ENCODE assay signal across 27 mouse cellular contexts in genomic region chr8:91511943-91512342, GRCm38 (mm10).
"Had no signal": no experiment of that assay in that cellular context is flagged by ENCODE, and none has a peak within 500 bp of the region (broad histone marks: within the 10 kb centered on the region; RNA-seq: fewer than 3 reads in every experiment).

No protein-coding gene starts in this region.

- H3K27me3 ChIP-seq: embryonic facial prominence, embryonic 12.5 days; embryonic facial prominence, embryonic 13.5 days; embryonic facial prominence, embryonic 15.5 days; forebrain, embryonic 15.5 days had no signal

- H3K9ac ChIP-seq: embryonic facial prominence, embryonic 12.5 days; embryonic facial prominence, embryonic 13.5 days; embryonic facial prominence, embryonic 15.5 days; forebrain, embryonic 12.5 days; forebrain, embryonic 13.5 days; forebrain, embryonic 15.5 days; forebrain, postnatal 0 days had no signal

- H3K36me3 ChIP-seq: embryonic facial prominence, embryonic 10.5 days; embryonic facial prominence, embryonic 12.5 days; embryonic facial prominence, embryonic 13.5 days; embryonic facial prominence, embryonic 15.5 days; forebrain, embryonic 10.5 days; forebrain, embryonic 12.5 days; forebrain, embryonic 15.5 days; heart, embryonic 10.5 days had no signal

- DNase-seq: cerebellum, adult 9-10 months; cerebellum, adult 9-11 months; cerebellum, postnatal 10 days; cerebellum, postnatal 14 days; cerebellum, postnatal 25 days; cerebellum, postnatal 36 days; embryo, embryonic 11 days; forebrain, postnatal 0 days; gastrocnemius, adult 2 months; gastrocnemius, postnatal 10 days; gastrocnemius, postnatal 25 days; gastrocnemius, postnatal 36 days; heart, adult 11 months; heart, adult 18-20 months; heart, adult 2 months had no signal

- H3K4me3 ChIP-seq: embryonic facial prominence, embryonic 10.5 days; embryonic facial prominence, embryonic 12.5 days; embryonic facial prominence, embryonic 13.5 days; embryonic facial prominence, embryonic 15.5 days; erythroblast, embryonic 14.5 days; forebrain, embryonic 10.5 days; forebrain, embryonic 12.5 days; forebrain, embryonic 13.5 days; forebrain, embryonic 15.5 days; gastrocnemius, adult 2 months; heart, adult 2 months; heart, embryonic 10.5 days had no signal

- H3K9me3 ChIP-seq: embryonic facial prominence, embryonic 10.5 days; embryonic facial prominence, embryonic 12.5 days; embryonic facial prominence, embryonic 13.5 days; embryonic facial prominence, embryonic 15.5 days; forebrain, embryonic 10.5 days; forebrain, embryonic 12.5 days; forebrain, embryonic 13.5 days; forebrain, embryonic 15.5 days; heart, embryonic 10.5 days had no signal

- H3K27ac ChIP-seq: embryonic facial prominence, embryonic 10.5 days; embryonic facial prominence, embryonic 12.5 days; embryonic facial prominence, embryonic 13.5 days; embryonic facial prominence, embryonic 15.5 days; forebrain, embryonic 10.5 days; forebrain, embryonic 12.5 days; forebrain, embryonic 13.5 days; forebrain, embryonic 15.5 days; gastrocnemius, adult 2 months; heart, adult 2 months; heart, embryonic 10.5 days had no signal

- ATAC-seq: forebrain, embryonic 13.5 days; forebrain, embryonic 14.5 days; forebrain, embryonic 15.5 days; forebrain, embryonic 16.5 days; forebrain, postnatal 0 days had no signal
